Mouse (Mus musculus): ENCODE measurements at regions not wholly inside any gene's neighbourhood (a gene's known extent, or its start where the extent isn't known, plus 50 kb on each side); places are given as distances from the start of the nearest gene placed in this dataset.

DNA sequence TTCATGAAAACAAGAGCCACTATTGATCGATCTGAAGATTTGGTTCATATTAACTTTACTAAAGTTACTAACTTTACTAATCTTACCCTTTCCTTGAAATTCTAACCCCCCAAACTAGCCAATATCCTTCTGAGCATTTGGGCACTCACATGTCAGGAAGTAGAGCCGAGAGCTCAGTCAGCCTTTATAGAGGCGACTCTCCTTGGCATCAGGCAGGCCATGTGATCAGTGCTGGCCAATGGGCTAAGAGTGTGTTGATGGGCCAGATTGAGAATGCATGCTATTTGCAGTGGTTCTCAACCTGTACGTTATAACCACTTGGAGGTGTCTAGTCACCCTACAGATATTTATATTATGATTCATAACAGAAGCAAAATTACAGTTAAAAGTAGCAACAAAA, 69.6 kb upstream of the Slc35b4 start:
- ATAC-seq (replicated peaks; ENCODE audit: poor library complexity): no peak

DNA sequence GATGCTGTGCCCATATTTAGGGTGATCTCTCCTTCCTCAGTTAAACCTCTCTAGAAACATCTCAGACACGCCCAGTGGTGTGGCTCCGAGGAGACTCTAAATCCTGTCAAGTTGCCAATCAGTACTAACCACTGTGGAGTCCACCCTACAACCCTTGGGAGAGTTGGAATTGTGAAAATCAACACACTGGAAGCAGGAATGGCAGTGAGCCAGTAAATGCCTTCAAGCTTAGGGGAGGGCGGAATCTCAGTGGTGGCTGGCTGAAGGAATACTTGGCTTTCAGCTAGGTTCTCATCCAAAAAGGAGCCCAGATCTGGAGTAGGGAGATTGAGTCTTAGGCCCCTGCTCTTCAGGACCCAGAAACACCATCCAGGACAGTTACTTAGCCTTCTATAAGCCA, 66.1 kb upstream of the Slc35b4 start:
- no peak for ATAC-seq (replicated peaks; ENCODE audit: poor library complexity)

DNA sequence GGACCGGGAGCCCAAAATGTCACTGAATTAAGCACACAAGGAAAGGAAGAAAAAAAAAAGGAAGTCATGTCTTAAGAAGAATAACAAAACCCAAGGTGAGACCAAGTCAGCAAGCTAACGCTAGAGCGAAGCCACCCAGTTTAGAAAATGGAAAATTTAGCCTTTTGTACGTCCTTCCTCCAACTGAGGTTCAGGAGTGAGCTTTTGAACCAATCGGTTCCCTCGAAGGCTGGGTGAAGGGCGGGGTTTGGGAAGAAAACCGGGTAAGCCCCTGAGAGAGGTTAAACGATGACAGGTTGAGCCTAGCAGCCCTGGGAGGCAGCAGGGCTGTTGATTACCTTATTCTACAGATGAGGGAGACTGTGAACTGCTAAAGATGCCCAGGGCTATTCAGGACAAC, 65.6 kb upstream of the Slc35b4 start:
- 0 out of 2 replicates have a peak, but pooled peaks have one; percentile 11 for ATAC-seq (replicated peaks; ENCODE audit: poor library complexity)

DNA sequence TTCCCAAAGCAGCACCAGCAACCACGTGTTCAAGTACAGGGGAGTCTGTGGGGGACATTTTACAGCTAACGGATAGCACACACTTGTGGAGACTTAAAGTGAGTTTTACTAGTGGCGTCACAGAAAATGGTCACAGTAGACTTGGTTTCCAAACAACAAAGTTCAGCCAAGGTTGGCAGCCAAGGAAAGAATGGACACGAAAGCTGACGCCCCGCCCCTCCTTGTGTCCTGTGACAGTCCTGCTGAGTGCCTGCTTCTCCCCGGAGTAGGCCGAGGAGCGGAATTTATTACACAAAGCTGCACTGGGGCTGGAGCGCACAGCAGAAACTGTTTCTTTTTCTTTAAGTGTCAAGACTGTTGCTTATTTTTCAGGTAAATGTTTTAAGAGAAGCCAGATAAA, 58.2 kb upstream of the Slc35b4 start:
- ATAC-seq (replicated peaks; ENCODE audit: poor library complexity): no peak

DNA sequence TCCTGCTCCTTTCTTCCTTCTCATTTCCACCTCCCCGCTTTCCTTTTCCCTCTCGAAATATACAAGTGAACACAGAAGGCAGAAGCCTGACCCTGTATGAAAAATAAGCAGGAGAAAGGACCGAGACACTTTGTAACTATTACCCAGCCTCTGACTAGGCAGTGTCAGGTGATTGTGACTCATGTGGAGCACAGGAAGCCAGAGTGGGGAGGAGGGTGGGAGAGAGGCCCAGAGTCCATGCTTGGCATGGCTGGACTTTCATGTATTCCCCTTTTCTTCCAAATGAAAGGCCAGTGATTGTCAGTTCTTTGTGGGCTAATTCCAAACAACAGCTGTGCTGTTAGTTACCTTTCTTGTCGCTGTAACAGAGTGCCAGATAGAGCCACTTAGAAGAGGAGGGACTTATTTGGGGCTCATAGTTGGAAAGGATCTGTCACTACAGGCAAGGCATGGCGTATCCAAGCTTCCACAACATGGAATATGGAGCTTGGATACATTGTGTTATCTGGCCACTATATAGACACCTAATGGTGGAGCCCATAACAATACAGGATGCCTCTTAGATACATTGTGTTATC, 57.6 kb upstream of the Slc35b4 start:
- ATAC-seq (replicated peaks; ENCODE audit: poor library complexity): no peak

DNA sequence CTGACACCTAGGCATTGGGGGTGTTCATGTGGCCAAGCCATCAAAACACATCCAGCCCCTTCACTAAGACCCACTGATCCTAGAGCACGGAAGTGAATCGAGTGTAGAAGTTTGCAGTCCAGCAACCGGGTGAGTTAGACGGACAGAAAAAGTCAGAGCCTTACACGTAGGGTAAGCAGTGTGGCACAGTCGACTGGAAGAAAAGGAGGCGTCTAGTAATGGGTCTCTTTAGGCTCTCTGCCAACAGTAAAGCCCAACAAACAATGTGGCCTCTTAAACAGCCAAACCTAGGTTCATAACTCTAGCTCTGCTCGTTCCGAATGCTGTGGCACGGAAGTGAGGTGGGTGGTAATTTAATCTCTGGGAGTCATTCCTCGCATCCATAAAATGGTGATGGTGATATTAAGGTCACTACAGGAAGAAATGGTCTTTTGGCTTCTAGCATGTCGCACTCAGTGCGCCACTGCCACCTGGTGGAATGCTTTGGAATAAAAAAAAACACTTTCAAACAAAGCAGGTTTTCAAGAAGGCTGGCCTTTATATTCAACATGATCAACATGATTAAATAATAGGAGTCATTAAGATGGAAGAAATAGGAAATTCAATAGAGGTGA, 54.0 kb upstream of the Slc35b4 start:
- peak; percentile 58 for ATAC-seq (replicated peaks; ENCODE audit: poor library complexity)

DNA sequence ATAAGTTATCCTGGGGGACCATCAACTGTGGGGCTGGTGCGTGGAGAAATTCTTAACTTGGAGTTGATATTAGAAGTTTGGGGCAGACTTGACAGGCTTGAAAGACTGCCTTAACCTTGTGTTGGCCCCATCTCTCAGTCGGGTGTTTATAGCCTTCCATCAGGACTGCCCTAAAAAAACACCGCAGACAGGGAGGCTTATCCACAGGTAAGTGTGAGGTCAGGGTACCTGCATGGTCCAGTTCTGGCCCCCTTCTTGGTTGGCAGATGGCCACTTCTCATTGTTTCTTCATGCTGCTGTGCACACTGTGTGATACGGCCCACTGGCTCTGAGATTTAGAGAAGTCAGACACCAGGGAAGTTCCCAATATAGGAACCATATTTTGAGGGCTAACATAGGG, 50.2 kb upstream of the Slc35b4 start:
- ATAC-seq (replicated peaks; ENCODE audit: poor library complexity): no peak

Data from megakaryocyte progenitor cell, adult 5-6 weeks (primary cell).